Mouse (Mus musculus) myocyte (in vitro differentiated cells): Measurements from ENCODE around the gene Med10.

Source experiments
- POLR2A ChIP-seq: IDR thresholded peaks from one replicate; pipeline ENCODE4 v1.6.1; 2011; ENCODE audit warnings: low read depth, mild to moderate bottlenecking, control low read depth, moderate library complexity; ENCODE audit not compliant: insufficient read length
- TCF12 ChIP-seq: IDR thresholded peaks from one replicate; pipeline ENCODE4 v1.6.1; 2011; ENCODE audit warnings: mild to moderate bottlenecking, control low read depth; ENCODE audit not compliant: poor library complexity, insufficient read depth, severe bottlenecking

GRCm38 (mm10) chr13:69788704-69789103 lies 13.5 kb upstream of the Med10 start:
- TF ChIP-seq POLR2A (no peak), TCF12 (no peak)
